Mouse (Mus musculus) kidney, adult 11 months (tissue): ENCODE data around the gene Zfp955a.
"Not testable (repeated sequence)": the region's sequence is repeated elsewhere in the genome, so short reads cannot be mapped to it uniquely, and the experiment has no call there.

ENCODE experiments used
- DNase-seq: peaks from one replicate; pipeline ENCODE4 v3.0.0; 2022

The Zfp955a gene

GRCm38 (mm10) chr17:33254530-33255318, at the start of gene Zfp955a:
TSS of gene Zfp955a (minus strand) at chr17:33255145.
- DNase-seq = not testable (repeated sequence)

GRCm38 (mm10) chr17:33289876-33290149, 34.9 kb upstream of the Zfp955a start:
- DNase-seq = not testable (repeated sequence)

GRCm38 (mm10) chr17:33289039-33289875, 34.3 kb upstream of the Zfp955a start, which contains the start of gene Zfp955b:
TSS of gene Zfp955b (plus strand) at chr17:33289544.
- DNase-seq = not testable (repeated sequence)

GRCm38 (mm10) chr17:33268907-33269306, 14.0 kb upstream of the Zfp955a start:
- no peak for DNase-seq

GRCm38 (mm10) chr17:33264376-33264775, 9.4 kb upstream of the Zfp955a start, which contains the start of gene Olfr63:
TSS of gene Olfr63 (plus strand) at chr17:33264676.
- no peak for DNase-seq

- DNase-seq = not testable (repeated sequence)
Observed at GRCm38 (mm10) chr17:33255319-33255657, 343 bp upstream of the Zfp955a start.

GRCm38 (mm10) chr17:33236646-33237045, 18.3 kb downstream of the Zfp955a start:
- DNase-seq = not testable (repeated sequence)

- no peak for DNase-seq
Observed at GRCm38 (mm10) chr17:33221590-33221989, 33.4 kb downstream of the Zfp955a start, which contains the start of gene Olfr1564. TSS of gene Olfr1564 (minus strand) at chr17:33221690.

- DNase-seq = not testable (repeated sequence)
Observed at GRCm38 (mm10) chr17:33191002-33191401, 63.9 kb downstream of the Zfp955a start, which contains the start of gene Olfr239. TSS of gene Olfr239 (plus strand) at chr17:33191302.
